Mouse (Mus musculus): ENCODE measurements at regions not wholly inside any gene's neighbourhood (a gene's known extent, or its start where the extent isn't known, plus 50 kb on each side); places are given as distances from the start of the nearest gene placed in this dataset.
"Not testable (repeated sequence)": the region's sequence is repeated elsewhere in the genome, so short reads cannot be mapped to it uniquely, and the experiment has no call there.

- WGBS: 38% methylated on average over 8 of the region's 8 CpGs
- Histone ChIP-seq H3K4me2 (ENCODE audit: low read length) (no peak overlapping the region; the same call in 1 of the 2 replicates), H3K36me3 (ENCODE audit: control insufficient read depth, insufficient read depth, low read length) (no peaks in the 10 kb centered on the region), H3K9ac (ENCODE audit: low read length) (no peak overlapping the region), H3K4me1 (replicated peaks; ENCODE audit: control insufficient read depth, insufficient read depth, low read length) (no peaks in the 10 kb centered on the region), H3K4me3 (ENCODE audit: low read depth, low read length) (no peak overlapping the region), H3K27me3 (replicated peaks; ENCODE audit: control insufficient read depth, insufficient read depth, low read length) (no peaks in the 10 kb centered on the region), H3K27ac (ENCODE audit: low read depth) (no peak overlapping the region), H3K9me3 (ENCODE audit: control insufficient read depth, low read length) (no peaks in the 10 kb centered on the region)
- DNase-seq (ENCODE audit: low spot score) (no peak), ATAC-seq (replicated peaks; ENCODE audit: low FRiP score, low TSS enrichment, low read depth) (no peak)
Observed at GRCm38 (mm10) chr12:51147963-51148362, 199.9 kb upstream of the G2e3 start.

DNA sequence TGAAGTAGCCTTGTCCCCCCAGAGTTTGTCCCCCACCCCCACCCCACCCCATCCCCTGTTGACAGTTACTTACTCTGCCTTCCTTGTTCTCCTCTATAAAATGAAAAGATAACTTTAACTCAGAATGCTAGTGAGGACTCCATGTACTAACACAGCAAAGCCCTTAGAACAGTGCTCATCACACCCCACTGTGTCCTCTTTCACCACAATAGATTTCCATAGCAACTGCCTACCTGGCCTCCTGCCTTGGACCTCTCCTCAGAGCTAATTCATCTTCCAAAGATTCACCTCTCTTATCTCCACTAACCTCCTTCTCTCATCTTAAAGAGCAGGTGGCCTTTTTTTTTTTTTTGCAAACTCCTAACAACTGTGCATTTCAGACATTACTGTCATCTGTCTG is 204.0 kb upstream of the G2e3 start:
- no peak overlapping the region for H3K4me3 ChIP-seq (ENCODE audit: low read depth, low read length)
- ATAC-seq (replicated peaks; ENCODE audit: low FRiP score, low TSS enrichment, low read depth): no peak

GRCm38 (mm10) chr12:51143196-51143595 is 204.7 kb upstream of the G2e3 start:
- Histone ChIP-seq H3K4me1 (replicated peaks; ENCODE audit: control insufficient read depth, insufficient read depth, low read length) (no peaks in the 10 kb centered on the region), H3K27me3 (replicated peaks; ENCODE audit: control insufficient read depth, insufficient read depth, low read length) (no peaks in the 10 kb centered on the region), H3K27ac (ENCODE audit: low read depth) (no peak overlapping the region), H3K36me3 (ENCODE audit: control insufficient read depth, insufficient read depth, low read length) (no peaks in the 10 kb centered on the region), H3K4me3 (ENCODE audit: low read depth, low read length) (no peak overlapping the region), H3K4me2 (ENCODE audit: low read length) (no peak overlapping the region), H3K9ac (ENCODE audit: low read length) (no peak overlapping the region), H3K9me3 (ENCODE audit: control insufficient read depth, low read length) (no peaks in the 10 kb centered on the region)
- WGBS: 53% methylated on average over 3 of the region's 3 CpGs
- no peak for ATAC-seq (replicated peaks; ENCODE audit: low FRiP score, low TSS enrichment, low read depth)
- no peak for DNase-seq (ENCODE audit: low spot score)

More for the DNA sequence above, 204.0 kb upstream of the G2e3 start:
- DNase-seq (ENCODE audit: low spot score): no peak
- H3K9ac ChIP-seq (ENCODE audit: low read length): no peak overlapping the region
- no peaks in the 10 kb centered on the region for H3K36me3 ChIP-seq (ENCODE audit: control insufficient read depth, insufficient read depth, low read length)
- no peak overlapping the region for H3K27ac ChIP-seq (ENCODE audit: low read depth)
- H3K4me2 ChIP-seq (ENCODE audit: low read length): no peak overlapping the region
- H3K9me3 ChIP-seq (ENCODE audit: control insufficient read depth, low read length): no peaks in the 10 kb centered on the region
- H3K4me1 ChIP-seq (replicated peaks; ENCODE audit: control insufficient read depth, insufficient read depth, low read length): no peaks in the 10 kb centered on the region
- no peaks in the 10 kb centered on the region for H3K27me3 ChIP-seq (replicated peaks; ENCODE audit: control insufficient read depth, insufficient read depth, low read length)

GRCm38 (mm10) chr12:51133676-51134075 is 214.2 kb upstream of the G2e3 start:
- ATAC-seq (replicated peaks; ENCODE audit: low FRiP score, low TSS enrichment, low read depth); H3K4me2 ChIP-seq (ENCODE audit: low read length); H3K27me3 ChIP-seq (replicated peaks; ENCODE audit: control insufficient read depth, insufficient read depth, low read length); H3K4me3 ChIP-seq (ENCODE audit: low read depth, low read length); H3K27ac ChIP-seq (ENCODE audit: low read depth); H3K36me3 ChIP-seq (ENCODE audit: control insufficient read depth, insufficient read depth, low read length); DNase-seq (ENCODE audit: low spot score); H3K4me1 ChIP-seq (replicated peaks; ENCODE audit: control insufficient read depth, insufficient read depth, low read length); H3K9ac ChIP-seq (ENCODE audit: low read length); H3K9me3 ChIP-seq (ENCODE audit: control insufficient read depth, low read length): not testable (repeated sequence)
- whole genome bisulfite sequencing: 84% methylated on average over 5 of the region's 5 CpGs

DNA sequence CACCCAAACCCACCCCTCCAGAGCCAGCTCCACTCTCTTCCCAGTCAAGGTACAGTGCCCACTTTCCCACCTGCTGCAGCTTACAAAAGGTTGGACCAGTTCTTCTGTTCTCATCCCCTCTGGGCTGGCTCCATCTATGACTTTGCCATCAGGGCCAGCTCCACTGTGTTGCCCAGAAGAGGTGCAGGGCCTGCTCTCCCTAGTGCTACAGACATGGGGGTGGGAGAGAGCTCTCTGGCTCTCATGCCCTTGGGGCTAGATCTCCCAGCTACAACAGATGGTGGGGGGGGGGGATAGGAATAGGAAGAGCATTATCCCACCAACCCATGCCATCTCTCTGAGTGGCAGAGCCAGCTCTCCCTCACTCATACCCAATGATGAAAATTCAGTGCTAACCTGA is 219.6 kb upstream of the G2e3 start:
- DNase-seq (ENCODE audit: low spot score) (no peak), ATAC-seq (replicated peaks; ENCODE audit: low FRiP score, low TSS enrichment, low read depth) (no peak)
- H3K4me3 ChIP-seq (ENCODE audit: low read depth, low read length): no peak overlapping the region
- no peaks in the 10 kb centered on the region for H3K4me1 ChIP-seq (replicated peaks; ENCODE audit: control insufficient read depth, insufficient read depth, low read length)
- no peak overlapping the region for H3K4me2 ChIP-seq (ENCODE audit: low read length)
- H3K27me3 ChIP-seq (replicated peaks; ENCODE audit: control insufficient read depth, insufficient read depth, low read length): no peaks in the 10 kb centered on the region
- no peak overlapping the region for H3K27ac ChIP-seq (ENCODE audit: low read depth)
- no peak overlapping the region for H3K9ac ChIP-seq (ENCODE audit: low read length)
- H3K9me3 ChIP-seq (ENCODE audit: control insufficient read depth, low read length): no peaks in the 10 kb centered on the region
- no peaks in the 10 kb centered on the region for H3K36me3 ChIP-seq (ENCODE audit: control insufficient read depth, insufficient read depth, low read length)

GRCm38 (mm10) chr12:51118781-51119180 is 229.1 kb upstream of the G2e3 start:
- WGBS: 90% methylated on average over 10 of the region's 10 CpGs
- ATAC-seq (replicated peaks; ENCODE audit: low FRiP score, low TSS enrichment, low read depth) (no peak), DNase-seq (ENCODE audit: low spot score) (no peak)
- Histone ChIP-seq H3K4me3 (ENCODE audit: low read depth, low read length) (no peak overlapping the region), H3K9ac (ENCODE audit: low read length) (no peak overlapping the region), H3K4me2 (ENCODE audit: low read length) (no peak overlapping the region), H3K27ac (ENCODE audit: low read depth) (no peak overlapping the region), H3K27me3 (replicated peaks; ENCODE audit: control insufficient read depth, insufficient read depth, low read length) (no peaks in the 10 kb centered on the region), H3K36me3 (ENCODE audit: control insufficient read depth, insufficient read depth, low read length) (no peaks in the 10 kb centered on the region), H3K9me3 (ENCODE audit: control insufficient read depth, low read length) (no peaks in the 10 kb centered on the region), H3K4me1 (replicated peaks; ENCODE audit: control insufficient read depth, insufficient read depth, low read length) (no peaks in the 10 kb centered on the region)

GRCm38 (mm10) chr12:51118021-51118694 is 229.7 kb upstream of the G2e3 start:
- Histone ChIP-seq H3K36me3 (ENCODE audit: control insufficient read depth, insufficient read depth, low read length) (no peaks in the 10 kb centered on the region), H3K9me3 (ENCODE audit: control insufficient read depth, low read length) (no peaks in the 10 kb centered on the region), H3K9ac (ENCODE audit: low read length) (no peak overlapping the region), H3K4me3 (ENCODE audit: low read depth, low read length) (no peak overlapping the region), H3K4me2 (ENCODE audit: low read length) (no peak overlapping the region), H3K27me3 (replicated peaks; ENCODE audit: control insufficient read depth, insufficient read depth, low read length) (no peaks in the 10 kb centered on the region), H3K27ac (ENCODE audit: low read depth) (no peak overlapping the region), H3K4me1 (replicated peaks; ENCODE audit: control insufficient read depth, insufficient read depth, low read length) (no peaks in the 10 kb centered on the region)
- WGBS: 93% methylated on average over 14 of the region's 14 CpGs
- no peak for DNase-seq (ENCODE audit: low spot score)
- ATAC-seq (replicated peaks; ENCODE audit: low FRiP score, low TSS enrichment, low read depth): no peak

DNA sequence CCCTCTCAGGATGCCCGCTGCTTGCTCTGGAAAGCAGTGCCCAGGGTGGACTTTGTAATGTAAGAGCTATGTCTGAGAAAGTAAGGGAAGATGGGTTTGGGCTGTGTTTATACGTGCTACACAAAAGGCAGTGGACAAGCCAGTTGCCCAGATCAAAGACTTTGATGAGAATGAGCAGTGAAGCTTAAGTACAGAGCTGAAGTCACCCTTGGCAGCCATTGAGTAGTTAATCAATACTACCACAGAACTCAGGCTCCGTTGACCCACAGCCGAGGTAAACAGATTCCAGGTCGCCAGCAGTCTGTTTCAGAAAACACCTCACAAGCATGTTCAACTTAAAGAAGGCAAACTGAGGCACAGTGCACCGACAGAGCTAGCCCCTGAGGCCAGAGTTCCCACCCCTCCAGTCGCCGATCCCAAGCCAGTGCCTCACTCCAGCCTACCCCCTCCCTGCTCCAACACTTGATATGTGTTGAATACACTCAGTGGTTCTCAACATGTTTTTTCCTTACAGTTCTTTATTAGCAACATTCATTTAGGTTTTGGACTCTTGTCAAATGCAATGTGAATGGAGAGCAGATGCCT is 230.3 kb upstream of the G2e3 start:
- no peak overlapping the region for H3K4me2 ChIP-seq (ENCODE audit: low read length)

DNA sequence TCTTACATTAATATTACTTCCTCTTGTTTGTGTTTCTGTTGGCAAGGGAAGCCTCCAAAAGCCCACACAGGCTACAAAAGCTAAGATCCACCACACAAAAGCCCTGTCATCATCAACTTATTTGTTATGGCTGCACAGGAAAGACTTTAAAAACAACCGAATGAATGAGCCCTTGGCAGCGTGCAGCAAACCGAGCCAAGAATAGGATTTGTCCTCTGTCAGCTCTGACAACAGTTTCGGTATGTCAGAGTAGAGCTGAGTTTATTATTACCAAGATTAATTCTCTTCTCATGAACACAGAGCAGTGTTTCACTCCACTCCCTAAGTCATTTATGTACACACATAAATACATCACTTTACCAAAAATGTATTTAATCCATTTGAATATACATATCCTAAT is 236.1 kb upstream of the G2e3 start:
- Histone ChIP-seq H3K9ac (ENCODE audit: low read length) (no peak overlapping the region), H3K27me3 (replicated peaks; ENCODE audit: control insufficient read depth, insufficient read depth, low read length) (no peaks in the 10 kb centered on the region), H3K36me3 (ENCODE audit: control insufficient read depth, insufficient read depth, low read length) (no peaks in the 10 kb centered on the region), H3K4me2 (ENCODE audit: low read length) (no peak overlapping the region), H3K27ac (ENCODE audit: low read depth) (no peak overlapping the region), H3K4me3 (ENCODE audit: low read depth, low read length) (no peak overlapping the region), H3K9me3 (ENCODE audit: control insufficient read depth, low read length) (no peaks in the 10 kb centered on the region), H3K4me1 (replicated peaks; ENCODE audit: control insufficient read depth, insufficient read depth, low read length) (no peaks in the 10 kb centered on the region)
- ATAC-seq (replicated peaks; ENCODE audit: low FRiP score, low TSS enrichment, low read depth) (no peak), DNase-seq (ENCODE audit: low spot score) (no peak)
- 38% methylated on average over 4 of the region's 4 CpGs for WGBS

More for the DNA sequence above, 230.3 kb upstream of the G2e3 start:
- no peaks in the 10 kb centered on the region for H3K36me3 ChIP-seq (ENCODE audit: control insufficient read depth, insufficient read depth, low read length)
- 69% methylated on average over 8 of the region's 8 CpGs for WGBS
- ATAC-seq (replicated peaks; ENCODE audit: low FRiP score, low TSS enrichment, low read depth): no peak
- no peak overlapping the region for H3K27ac ChIP-seq (ENCODE audit: low read depth)
- H3K27me3 ChIP-seq (replicated peaks; ENCODE audit: control insufficient read depth, insufficient read depth, low read length): no peaks in the 10 kb centered on the region
- H3K4me1 ChIP-seq (replicated peaks; ENCODE audit: control insufficient read depth, insufficient read depth, low read length): no peaks in the 10 kb centered on the region
- H3K4me3 ChIP-seq (ENCODE audit: low read depth, low read length): no peak overlapping the region
- no peaks in the 10 kb centered on the region for H3K9me3 ChIP-seq (ENCODE audit: control insufficient read depth, low read length)
- no peak for DNase-seq (ENCODE audit: low spot score)
- no peak overlapping the region for H3K9ac ChIP-seq (ENCODE audit: low read length)

Measured in intestine, embryonic 14.5 days (tissue).